Comparison of ENCODE assay signal across 25 mouse cellular contexts in the genomic region with DNA sequence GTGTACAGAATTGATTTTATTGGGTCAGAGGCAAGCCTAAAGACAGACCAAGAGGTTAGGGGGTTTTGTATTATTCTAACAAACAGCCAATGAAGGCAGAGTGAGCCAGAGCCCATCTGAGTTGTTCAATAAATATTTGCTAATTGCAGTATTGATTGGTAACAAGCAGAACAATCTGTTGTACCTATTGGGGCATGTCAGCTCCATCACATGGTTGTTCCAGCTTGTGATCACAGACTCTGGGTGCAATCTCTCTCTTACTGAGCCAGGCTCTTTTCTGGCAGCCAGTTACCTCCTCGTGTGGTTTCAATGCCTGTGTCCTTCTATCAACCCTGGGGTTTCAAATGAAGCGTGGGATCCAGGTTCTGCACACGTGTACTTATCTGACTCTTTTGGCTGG.
"Had no signal": no experiment of that assay in that cellular context is flagged by ENCODE, and none has a peak within 500 bp of the region (broad histone marks: within the 10 kb centered on the region; RNA-seq: fewer than 3 reads in every experiment).

No protein-coding gene starts in this region.

- H3K9me3 ChIP-seq: heart, embryonic 10.5 days; heart, embryonic 12.5 days; hindbrain, embryonic 10.5 days; hindbrain, embryonic 12.5 days; intestine, embryonic 15.5 days; limb, embryonic 10.5 days; limb, embryonic 12.5 days had no signal

- ATAC-seq: forebrain, embryonic 16.5 days; hindbrain, embryonic 16.5 days; inflammation-experienced regulatory T-cells, adult 6 months; intestine, embryonic 15.5 days; intestine, postnatal 0 days had no signal

- H3K27ac ChIP-seq: gastrocnemius, adult 2 months; heart, embryonic 10.5 days; hindbrain, embryonic 10.5 days; hindbrain, embryonic 12.5 days; hindbrain, embryonic 14.5 days; intestine, embryonic 15.5 days; layer of hippocampus, adult 2 months; left cerebral cortex, adult 2 months; limb, embryonic 10.5 days; limb, embryonic 12.5 days had no signal

- DNase-seq: gastrocnemius, adult 2 months; gastrocnemius, postnatal 10 days; gastrocnemius, postnatal 25 days; heart, adult 18-20 months; heart, postnatal 10 days; heart, postnatal 4 days; kidney, adult 18-20 months; kidney, adult 8-10 months; kidney, postnatal 10 days; kidney, postnatal 25 days; kidney, postnatal 4 days had no signal

- H3K9ac ChIP-seq: heart, embryonic 12.5 days; hindbrain, embryonic 12.5 days; hindbrain, embryonic 14.5 days; intestine, embryonic 15.5 days; limb, embryonic 12.5 days had no signal

- H3K4me3 ChIP-seq: gastrocnemius, adult 2 months; heart, embryonic 10.5 days; heart, embryonic 12.5 days; hindbrain, embryonic 10.5 days; hindbrain, embryonic 12.5 days; intestine, embryonic 15.5 days; layer of hippocampus, adult 2 months; left cerebral cortex, adult 2 months; limb, embryonic 10.5 days; limb, embryonic 12.5 days had no signal

- H3K27me3 ChIP-seq: heart, embryonic 12.5 days; hindbrain, embryonic 12.5 days; intestine, embryonic 15.5 days; limb, embryonic 12.5 days had no signal

- H3K4me2 ChIP-seq: heart, embryonic 12.5 days; hindbrain, embryonic 12.5 days; hindbrain, embryonic 14.5 days; intestine, embryonic 15.5 days; limb, embryonic 12.5 days had no signal

- H3K36me3 ChIP-seq: heart, embryonic 10.5 days; heart, embryonic 12.5 days; hindbrain, embryonic 10.5 days; hindbrain, embryonic 12.5 days; intestine, embryonic 15.5 days; limb, embryonic 10.5 days; limb, embryonic 12.5 days had no signal
